Mouse (Mus musculus) embryonic facial prominence, embryonic 11.5 days (tissue): ENCODE results near the gene Acer2. TPM values are rescaled to one million over a fixed set of nuclear protein-coding genes. Genes with fewer than 3 reads are reported as not detected.

Experiments
- ATAC-seq: fragments of 200-750 bp; cut with Nextera tagmentation; replicated peaks from 2 replicates; pipeline ENCODE4 v1.8.0; 2017; ENCODE audit warnings: low read depth; ENCODE audit not compliant: insufficient number of reproducible peaks, low FRiP score, low TSS enrichment
- DNase-seq: peaks from one replicate; pipeline ENCODE4 v3.0.0-alpha.2; 2015; ENCODE audit warnings: low spot score
- H3K27ac ChIP-seq: fragments of 300-500 bp; sonication (generic); replicated peaks from 2 replicates; pipeline ENCODE4 v1.5.1; 2014; ENCODE audit warnings: mild to moderate bottlenecking, low read depth, low read length, control low read depth
- H3K27me3 ChIP-seq: fragments of 300-500 bp; sonication (generic); 2 replicates; pipeline ENCODE4 v1.6.1; 2014; ENCODE audit warnings: mild to moderate bottlenecking, low read length, moderate library complexity, mixed read lengths; ENCODE audit not compliant: control insufficient read depth, insufficient read depth
- H3K36me3 ChIP-seq: fragments of 300-500 bp; sonication (generic); replicated peaks from 2 replicates; pipeline ENCODE4 v1.6.1; 2014; ENCODE audit warnings: low read depth, mild to moderate bottlenecking, low read length, moderate library complexity, mixed read lengths; ENCODE audit not compliant: control insufficient read depth, insufficient read depth
- H3K4me1 ChIP-seq: fragments of 300-500 bp; sonication (generic); 2 replicates; pipeline ENCODE4 v1.6.1; 2014; ENCODE audit warnings: low read length, mixed read lengths; ENCODE audit not compliant: control insufficient read depth, insufficient read depth
- H3K4me2 ChIP-seq: fragments of 300-500 bp; sonication (generic); 2 replicates; pipeline ENCODE4 v1.6.1; 2014; ENCODE audit warnings: low read depth, mild to moderate bottlenecking, control low read depth, low read length, moderate library complexity
- H3K4me3 ChIP-seq: fragments of 300-500 bp; sonication (generic); 2 replicates; pipeline ENCODE4 v1.5.1; 2014; ENCODE audit warnings: low read depth, low read length, control low read depth
- H3K9ac ChIP-seq: fragments of 300-500 bp; sonication (generic); replicated peaks from 2 replicates; pipeline ENCODE4 v1.6.1; 2014; ENCODE audit warnings: mild to moderate bottlenecking, control low read depth, low read length
- H3K9me3 ChIP-seq: fragments of 300-500 bp; sonication (generic); replicated peaks from 2 replicates; pipeline ENCODE4 v1.6.1; 2016; ENCODE audit warnings: mild to moderate bottlenecking, low read length, inconsistent platforms, mixed read lengths; ENCODE audit not compliant: control insufficient read depth
- WGBS: fragments of 180-500 bp; shearing (Covaris S2); extraction: QIAGEN DNeasy Blood & Tissue Kit; methylation state at CpG from one replicate; pipeline ENCODE4 v1.1.7; 2014; 5-methylcytosine and 5-hydroxymethylcytosine counted together
- polyA plus RNA-seq: library from polyadenylated mRNA; unstranded; fragments of >200 nt; fragmentation: Nextera tagmentation; extraction: Ambion mirVana; gene quantifications from 2 replicates; pipeline ENCODE4 v1.2.1, GENCODE M21; 2014

Acer2 gene
- polyA plus RNA-seq, 1 experiment from 2014 or later = 16.7 TPM

- H3K4me3 ChIP-seq = no peak overlapping the region
- no peaks in the 10 kb centered on the region for H3K9me3 ChIP-seq
- DNase-seq = no peak
- H3K36me3 ChIP-seq = no peaks in the 10 kb centered on the region
- no peak overlapping the region for H3K4me2 ChIP-seq
- ATAC-seq = no peak
- no peak overlapping the region for H3K9ac ChIP-seq
- no peak overlapping the region for H3K27ac ChIP-seq
- peaks cover 4% of the 10 kb centered on the region; the same call in 1 of the 2 replicates for H3K27me3 ChIP-seq
- 92% methylated on average over 2 of the region's 2 CpGs for WGBS
- no peaks in the 10 kb centered on the region for H3K4me1 ChIP-seq
Measured at GRCm38 (mm10) chr4:86879477-86879876, 5.3 kb downstream of the Acer2 start.

- Histone ChIP-seq H3K4me2 (no peak overlapping the region), H3K9ac (no peak overlapping the region), H3K36me3 (no peaks in the 10 kb centered on the region), H3K27me3 (peaks cover 2% of the 10 kb centered on the region; the same call in 1 of the 2 replicates), H3K9me3 (no peaks in the 10 kb centered on the region), H3K27ac (no peak overlapping the region), H3K4me3 (no peak overlapping the region), H3K4me1 (no peaks in the 10 kb centered on the region)
- WGBS = 80% methylated on average over 4 of the region's 4 CpGs
- ATAC-seq = no peak
- no peak for DNase-seq
Measured at GRCm38 (mm10) chr4:86881178-86881577, 7.0 kb downstream of the Acer2 start.

GRCm38 (mm10) chr4:86882413-86882812 is 8.2 kb downstream of the Acer2 start:
- no peak for ATAC-seq
- H3K9ac ChIP-seq = no peak overlapping the region

GRCm38 (mm10) chr4:86884945-86885344 is 10.7 kb downstream of the Acer2 start:
- H3K4me2 ChIP-seq = no peak overlapping the region
- no peaks in the 10 kb centered on the region for H3K4me1 ChIP-seq
- H3K9ac ChIP-seq = no peak overlapping the region
- no peak overlapping the region for H3K4me3 ChIP-seq
- peak; percentile 53 for DNase-seq
- H3K36me3 ChIP-seq = no peaks in the 10 kb centered on the region
- no peak overlapping the region for H3K27ac ChIP-seq
- H3K9me3 ChIP-seq = no peaks in the 10 kb centered on the region
- no peaks in the 10 kb centered on the region for H3K27me3 ChIP-seq
- no peak for ATAC-seq
- WGBS = 36% methylated on average over 4 of the region's 4 CpGs

More at GRCm38 (mm10) chr4:86882413-86882812, 8.2 kb downstream of the Acer2 start:
- no peak for DNase-seq
- Histone ChIP-seq H3K27me3 (no peaks in the 10 kb centered on the region), H3K27ac (no peak overlapping the region), H3K36me3 (no peaks in the 10 kb centered on the region), H3K9me3 (no peaks in the 10 kb centered on the region), H3K4me2 (no peak overlapping the region), H3K4me3 (no peak overlapping the region), H3K4me1 (no peaks in the 10 kb centered on the region)
- WGBS = 63% methylated on average over 2 of the region's 2 CpGs

- H3K36me3 ChIP-seq = no peaks in the 10 kb centered on the region
- WGBS = 63% methylated on average over 12 of the region's 12 CpGs
- DNase-seq (no peak), ATAC-seq (no peak)
- peak overlapping the region; percentile 15; the same call in 1 of the 2 replicates for H3K4me3 ChIP-seq
- no peaks in the 10 kb centered on the region for H3K9me3 ChIP-seq
- no peak overlapping the region for H3K27ac ChIP-seq
- no peaks in the 10 kb centered on the region for H3K4me1 ChIP-seq
- peak overlapping the region; percentile 25 for H3K4me2 ChIP-seq
- H3K27me3 ChIP-seq = no peaks in the 10 kb centered on the region
- H3K9ac ChIP-seq = no peak overlapping the region
Measured at GRCm38 (mm10) chr4:86885790-86886159, 11.6 kb downstream of the Acer2 start.

GRCm38 (mm10) chr4:86886160-86886878 is 12.1 kb downstream of the Acer2 start:
- no peak overlapping the region for H3K27ac ChIP-seq
- peak overlapping the region; percentile 15; the same call in 1 of the 2 replicates for H3K4me3 ChIP-seq
- peak; percentile 43 for DNase-seq
- no peaks in the 10 kb centered on the region for H3K27me3 ChIP-seq
- no peaks in the 10 kb centered on the region for H3K36me3 ChIP-seq
- no peaks in the 10 kb centered on the region for H3K4me1 ChIP-seq
- peak overlapping the region; percentile 25 for H3K4me2 ChIP-seq
- H3K9ac ChIP-seq = 0 out of 2 replicates have a peak overlapping the region, but pooled peaks have one; percentile 9
- no peaks in the 10 kb centered on the region for H3K9me3 ChIP-seq
- no peak for ATAC-seq
- 35% methylated on average over 18 of the region's 18 CpGs for WGBS

GRCm38 (mm10) chr4:86887879-86888278 is 13.7 kb downstream of the Acer2 start:
- H3K36me3 ChIP-seq = no peaks in the 10 kb centered on the region
- ATAC-seq (no peak), DNase-seq (no peak)
- WGBS = 70% methylated on average over 5 of the region's 5 CpGs
- no peaks in the 10 kb centered on the region for H3K27me3 ChIP-seq
- H3K27ac ChIP-seq = no peak overlapping the region
- no peak overlapping the region for H3K4me2 ChIP-seq
- no peak overlapping the region for H3K4me3 ChIP-seq
- no peaks in the 10 kb centered on the region for H3K4me1 ChIP-seq
- no peaks in the 10 kb centered on the region for H3K9me3 ChIP-seq
- no peak overlapping the region for H3K9ac ChIP-seq

- H3K4me2 ChIP-seq = no peak overlapping the region
- no peak for ATAC-seq
- H3K4me1 ChIP-seq = no peaks in the 10 kb centered on the region
- no peaks in the 10 kb centered on the region for H3K27me3 ChIP-seq
- H3K9me3 ChIP-seq = no peaks in the 10 kb centered on the region
- H3K4me3 ChIP-seq = no peak overlapping the region
- no peak for DNase-seq
- 78% methylated on average over 7 of the region's 7 CpGs for WGBS
- no peaks in the 10 kb centered on the region for H3K36me3 ChIP-seq
- H3K27ac ChIP-seq = no peak overlapping the region
- H3K9ac ChIP-seq = no peak overlapping the region
Measured at GRCm38 (mm10) chr4:86897411-86897810, 23.2 kb downstream of the Acer2 start.
